Mouse (Mus musculus) urinary bladder, postnatal 4 days (tissue): ENCODE data around the gene Gm20521.

Experiments used
- DNase-seq, 2 experiments: peaks; one replicate each; pipeline ENCODE4 v3.0.0; 2021 to 2022; ENCODE audit warnings: low spot score in 2 of 2

Gm20521 gene

GRCm38 (mm10) chr14:54893651-54894181 lies 10.5 kb downstream of the Gm20521 start:
- peak; percentile 94 to 98 for DNase-seq

DNA sequence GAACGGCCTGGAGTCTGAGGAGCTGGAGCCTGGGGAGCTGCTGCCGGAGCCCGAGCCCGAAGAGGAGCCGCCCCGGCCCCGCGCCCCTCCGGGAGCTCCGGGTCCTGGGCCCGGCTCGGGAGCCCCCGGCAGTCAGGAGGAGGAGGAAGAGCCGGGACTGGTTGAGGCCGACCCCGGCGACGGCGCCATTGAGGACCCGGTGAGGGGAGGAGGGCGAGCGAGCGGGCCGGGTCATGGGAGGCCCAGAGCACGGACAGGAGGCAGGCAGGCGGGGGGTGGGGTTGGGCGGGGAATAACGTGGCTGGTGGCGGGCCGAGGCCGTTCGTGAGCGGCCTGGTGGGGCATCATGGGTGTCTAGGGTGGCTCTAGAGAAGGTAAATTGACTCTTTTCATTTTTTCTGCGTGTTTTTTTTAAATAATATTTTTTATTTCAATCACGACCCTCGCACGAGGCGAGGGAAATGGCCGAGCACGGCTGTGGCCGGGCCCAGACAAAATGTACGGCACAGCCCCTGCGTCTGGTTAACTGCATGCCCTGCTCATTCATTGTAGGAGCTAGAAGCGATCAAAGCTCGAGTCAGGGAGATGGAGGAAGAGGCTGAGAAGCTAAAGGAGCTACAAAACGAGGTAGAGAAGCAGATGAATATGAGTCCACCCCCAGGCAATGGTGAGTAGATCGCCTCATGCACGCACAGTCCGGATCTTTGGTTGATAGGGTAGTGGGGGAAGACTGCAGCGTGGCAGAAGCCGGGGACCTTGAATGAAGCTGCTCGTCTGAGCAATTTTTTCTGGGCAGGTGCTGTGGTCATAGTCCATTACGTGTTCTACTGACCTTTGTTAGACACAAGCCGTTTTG lies 11.3 kb downstream of the Gm20521 start:
- DNase-seq = peak; percentile 68 to 72

DNA sequence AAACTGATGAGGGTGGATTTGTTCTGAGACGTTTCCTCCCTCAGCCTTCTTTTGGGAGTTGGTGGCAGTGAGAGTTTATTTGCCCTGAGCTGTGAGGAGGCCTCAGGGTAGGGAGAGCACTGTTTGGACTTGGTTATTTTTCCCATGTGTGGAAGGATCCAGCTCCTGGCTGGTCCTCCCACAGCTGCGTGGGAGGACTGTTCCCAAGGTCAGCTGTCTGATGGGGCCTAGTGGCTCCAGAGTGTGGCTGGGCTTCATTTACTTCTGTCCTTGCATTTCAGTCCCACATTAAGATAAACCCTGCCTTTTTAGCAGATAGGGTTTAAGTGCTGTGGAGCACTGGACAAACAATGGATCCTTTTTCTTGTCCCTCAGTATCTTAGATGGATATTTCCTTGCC lies 14.2 kb downstream of the Gm20521 start:
- DNase-seq = no peak

GRCm38 (mm10) chr14:54900383-54900782 lies 17.1 kb downstream of the Gm20521 start:
- DNase-seq = peak in 1 of 2 experiments; percentile 42

DNA sequence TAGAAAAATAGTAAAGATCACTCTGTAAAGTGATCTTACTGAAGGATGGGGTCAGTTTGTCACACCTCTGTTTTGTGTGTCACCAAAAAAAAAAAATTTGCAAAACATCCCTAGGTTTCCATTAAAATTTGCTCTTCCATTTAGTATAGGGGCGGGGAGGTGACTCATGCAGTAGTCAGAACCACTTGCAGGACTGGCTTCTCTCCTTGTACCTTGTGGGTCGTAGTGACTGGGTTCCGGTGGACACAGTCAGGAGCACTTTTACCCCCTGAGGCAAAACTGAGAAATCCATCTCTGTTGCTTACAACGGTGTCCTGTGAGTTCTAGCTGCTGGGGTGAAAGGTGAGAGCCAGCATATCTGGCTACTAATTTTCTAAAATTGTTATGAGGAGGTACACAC lies 20.4 kb downstream of the Gm20521 start:
- no peak for DNase-seq

- no peak for DNase-seq
Observed at GRCm38 (mm10) chr14:54908682-54909081, 25.4 kb downstream of the Gm20521 start.

- no peak for DNase-seq
Observed at GRCm38 (mm10) chr14:54912109-54912850, 29.0 kb downstream of the Gm20521 start.

DNA sequence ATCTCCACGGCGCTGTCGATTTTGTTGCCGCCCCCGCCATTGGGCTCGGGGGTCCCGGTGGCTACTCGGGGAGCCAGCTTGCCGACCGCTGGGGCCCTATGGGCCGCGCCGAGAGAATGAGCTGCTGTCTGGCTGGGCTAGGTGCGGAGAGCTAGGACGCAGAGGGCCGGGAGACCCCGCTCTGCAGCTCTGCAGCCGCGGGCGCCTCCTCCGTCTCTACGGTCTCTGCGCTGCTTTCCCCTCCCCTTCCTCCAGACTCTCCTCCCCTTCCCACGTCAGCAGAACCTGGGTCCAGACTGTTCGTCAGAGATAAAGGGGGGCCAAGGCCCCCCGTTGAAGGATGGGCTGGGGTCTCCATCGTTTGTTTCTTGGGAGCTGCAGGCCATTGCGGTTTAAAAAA lies 29.6 kb downstream of the Gm20521 start, which contains the start of gene Slc22a17:
Gene Slc22a17 (minus strand): TSS at position 247 of the 400 bp plus-strand sequence.
- DNase-seq = peak in 1 of 2 experiments; percentile 68

- no peak for DNase-seq
Observed at GRCm38 (mm10) chr14:54913343-54913742, 30.1 kb downstream of the Gm20521 start.

DNA sequence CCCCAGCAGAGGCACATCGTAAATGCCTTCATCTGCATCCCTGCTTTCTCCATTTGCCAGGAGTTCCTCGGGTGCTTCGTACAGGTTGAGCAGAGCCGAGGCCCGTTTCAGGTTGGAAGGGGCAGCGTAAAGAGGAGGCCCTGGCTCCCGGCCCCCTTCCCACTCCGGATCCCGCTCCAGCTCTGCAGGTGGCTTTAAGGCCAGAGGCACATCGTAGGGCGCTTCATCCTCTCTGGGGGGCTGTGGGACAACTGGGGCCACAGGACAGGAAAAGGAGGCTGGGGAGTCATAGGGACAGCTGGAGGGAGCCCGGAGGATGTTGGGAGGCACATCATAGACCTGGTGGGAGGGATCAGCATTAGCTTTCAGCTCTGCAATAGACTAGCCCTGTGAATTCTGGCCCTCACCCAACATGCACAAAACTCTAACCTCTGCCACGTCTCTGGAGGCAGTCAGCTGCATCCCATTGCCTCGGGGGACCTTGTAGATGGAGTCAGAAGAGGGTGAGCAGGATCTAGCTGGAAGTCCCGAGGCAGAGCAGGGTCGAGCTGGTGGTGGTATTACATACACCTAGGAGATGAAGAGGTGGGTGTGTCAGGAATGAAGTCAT lies 36.9 kb downstream of the Gm20521 start:
- no peak for DNase-seq

DNA sequence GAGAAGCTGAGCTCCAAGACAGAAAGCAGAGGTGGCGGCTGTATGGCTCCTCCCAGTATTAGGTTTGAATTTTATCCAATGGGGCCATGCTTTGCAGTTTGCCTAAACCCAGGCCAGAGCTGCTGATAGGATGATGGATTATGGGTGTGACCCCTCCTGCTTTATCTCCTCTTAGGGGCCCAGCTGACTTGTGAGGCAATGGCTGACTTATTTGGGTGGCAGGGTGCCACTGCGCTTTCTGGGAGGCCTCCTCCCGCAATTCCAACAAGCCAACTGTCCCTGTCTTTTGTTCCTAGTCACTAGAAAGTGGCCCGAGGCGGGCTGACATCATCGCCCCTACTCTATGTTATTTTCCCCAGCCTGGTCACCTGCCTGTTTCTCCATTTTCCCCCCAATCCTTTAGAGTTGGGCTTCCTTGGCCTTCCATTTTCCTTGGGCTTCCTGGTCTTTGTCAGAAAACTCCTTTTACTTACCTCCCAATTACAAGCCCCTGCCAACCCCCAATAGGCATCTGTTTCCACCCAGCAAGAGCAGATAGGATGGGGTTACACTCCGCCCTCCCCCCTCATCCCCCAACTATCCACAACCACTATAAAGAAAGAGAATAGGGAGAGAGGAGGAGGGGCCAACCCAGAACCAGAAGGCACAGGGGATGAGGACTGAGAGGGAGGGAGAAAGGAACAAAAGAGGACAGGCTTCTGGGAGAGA lies 41.6 kb downstream of the Gm20521 start:
- peak; percentile 70 to 79 for DNase-seq

DNA sequence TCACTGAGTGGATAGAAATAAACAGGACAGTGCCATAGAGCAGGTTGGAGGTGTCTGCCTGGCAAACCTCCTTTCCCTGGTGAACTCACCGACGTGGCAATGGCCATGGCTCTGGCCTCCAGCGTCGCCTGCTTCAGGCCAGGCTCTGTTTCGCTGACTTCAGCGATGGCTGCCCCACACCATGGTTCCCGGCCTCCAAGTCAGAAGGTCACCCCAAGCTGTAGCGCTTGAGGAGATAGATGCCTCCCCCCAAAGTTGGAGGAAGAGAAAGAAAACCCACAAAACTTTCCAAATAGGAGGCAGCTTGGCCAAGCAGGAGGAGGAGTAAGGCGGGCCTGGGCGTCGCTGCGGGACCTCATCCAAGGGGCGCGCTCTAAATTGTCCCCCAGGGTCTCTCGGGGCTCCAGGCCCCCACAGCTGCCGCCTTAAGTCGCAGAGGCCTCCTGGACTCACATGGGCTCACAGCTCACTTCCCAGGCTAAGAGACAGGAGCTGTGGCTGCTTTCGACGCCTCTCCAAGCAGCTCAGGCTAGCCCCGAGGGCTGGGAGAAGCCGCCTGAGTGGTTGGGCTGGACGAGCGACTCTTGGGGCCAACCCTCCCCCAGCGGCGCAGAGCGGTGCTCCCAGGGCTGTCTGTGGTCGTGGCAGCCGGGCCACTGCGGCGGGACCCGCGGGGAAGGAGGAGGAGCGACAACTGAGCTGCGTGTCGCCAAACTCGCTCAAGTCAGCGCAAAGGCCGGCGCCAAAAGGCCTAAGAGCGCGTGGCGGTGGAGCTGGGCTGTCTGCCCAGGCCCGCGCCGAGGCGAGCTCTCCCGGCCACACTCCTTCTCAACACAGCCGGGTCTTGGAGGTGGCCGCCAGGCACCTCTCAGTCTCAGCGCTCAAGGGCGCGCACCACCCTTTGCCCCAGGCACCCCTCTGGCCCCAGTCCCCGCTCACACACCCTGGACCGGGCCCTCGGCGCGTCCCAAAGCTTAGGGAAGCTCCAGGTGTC lies 42.4 kb downstream of the Gm20521 start, which contains the start of gene Efs:
Gene Efs (minus strand): TSS at position 778 of the 994 bp plus-strand sequence.
- DNase-seq = peak; percentile 74 to 76

- DNase-seq = peak; percentile 85 to 86
Observed at GRCm38 (mm10) chr14:54926401-54927158, 43.3 kb downstream of the Gm20521 start.

DNA sequence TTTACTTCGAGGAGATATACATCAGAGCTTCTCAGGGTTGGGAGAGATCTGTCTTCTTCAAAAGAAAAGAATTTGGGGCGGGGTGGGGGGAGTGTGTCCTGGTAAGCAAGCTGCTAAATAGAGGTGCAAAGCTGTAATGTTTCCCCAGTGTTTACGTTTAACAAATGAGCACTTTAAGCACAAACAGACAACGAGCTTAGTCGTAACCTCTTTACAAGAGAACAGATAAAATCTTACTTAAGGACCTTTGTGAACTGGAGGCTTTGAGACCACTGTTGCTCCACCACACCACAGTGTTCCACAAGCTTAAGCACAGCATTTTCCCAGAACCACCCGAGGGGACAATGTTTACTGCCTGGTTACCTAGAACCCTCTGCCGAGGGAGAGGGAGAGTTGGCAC lies 44.1 kb downstream of the Gm20521 start:
- no peak for DNase-seq

- DNase-seq = no peak
Observed at GRCm38 (mm10) chr14:54929801-54930200, 46.6 kb downstream of the Gm20521 start.

GRCm38 (mm10) chr14:54930431-54930830 lies 47.2 kb downstream of the Gm20521 start:
- DNase-seq = no peak

DNA sequence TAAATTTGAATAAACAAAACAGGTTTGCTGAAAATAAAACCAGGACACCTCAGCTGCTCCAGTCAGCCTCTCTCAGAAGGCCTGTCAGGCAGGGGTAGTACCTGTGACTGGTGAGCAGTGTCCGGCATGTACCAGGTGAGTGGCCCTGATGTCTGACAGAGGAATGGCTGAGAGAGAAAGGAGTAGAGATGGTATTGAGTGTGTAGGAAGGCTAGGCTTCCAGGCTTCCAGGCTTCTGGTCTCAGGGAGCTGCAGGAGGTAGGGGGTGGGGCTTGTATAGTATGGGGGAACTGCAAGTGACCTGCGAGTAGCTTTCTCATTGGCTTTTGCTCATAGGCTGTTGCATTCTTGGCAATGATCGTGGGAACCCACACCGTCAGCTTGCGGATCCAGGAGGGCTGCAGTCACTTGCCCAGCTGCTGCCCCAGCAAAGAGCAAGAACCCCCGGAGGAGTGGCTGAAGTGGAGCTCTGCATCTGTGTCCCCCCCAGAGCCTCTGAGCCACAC lies 49.5 kb downstream of the Gm20521 start, which contains the start of gene Il25:
Gene Il25 (plus strand): TSS at position 51 of the 506 bp plus-strand sequence.
- DNase-seq = no peak

DNA sequence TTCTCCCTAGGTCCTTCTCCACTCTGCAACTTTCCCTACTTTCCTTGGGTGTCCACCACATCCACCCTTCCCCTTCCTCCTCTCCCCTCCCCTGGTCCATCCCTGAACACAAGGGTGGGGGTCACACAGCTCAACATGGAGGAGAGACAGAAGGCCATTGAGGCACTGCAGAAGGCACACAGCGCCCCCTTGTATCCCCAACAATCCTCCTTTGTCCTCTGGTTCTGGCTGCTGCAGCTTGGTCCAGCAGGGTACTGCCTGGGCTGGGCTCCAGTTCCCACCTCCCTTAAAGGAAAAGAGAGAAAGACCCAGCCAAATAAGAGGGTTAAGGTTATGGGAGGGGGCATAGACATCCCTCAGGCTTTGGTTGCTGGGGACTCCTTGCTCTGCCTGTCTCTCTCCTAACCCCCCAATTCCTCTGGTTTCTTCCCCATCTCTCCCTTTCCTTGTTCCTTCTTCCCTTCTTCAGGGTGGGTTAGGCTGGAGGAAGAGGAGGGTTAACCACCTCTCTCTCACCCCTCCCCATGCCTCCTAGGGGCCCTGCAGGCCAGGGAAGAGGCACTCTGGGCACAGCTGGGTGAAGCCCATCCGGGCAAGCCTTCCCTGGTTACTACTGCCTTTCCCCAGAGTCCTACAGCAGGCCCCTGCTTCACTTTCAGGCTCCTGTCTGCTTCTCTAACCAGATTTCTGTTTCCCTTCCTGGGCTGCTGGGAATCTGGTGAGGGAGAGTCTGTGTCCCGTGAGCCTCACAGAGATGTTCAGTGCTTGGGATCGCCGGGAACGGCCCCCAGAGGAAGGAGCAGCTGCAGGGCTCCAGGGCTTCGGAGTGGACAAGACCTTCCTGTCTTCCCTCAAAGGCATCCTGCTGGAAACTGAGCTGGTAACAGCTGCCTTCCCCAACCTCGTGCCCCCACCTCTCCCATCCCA lies 52.9 kb downstream of the Gm20521 start, which contains the start of gene Cmtm5:
Gene Cmtm5 (plus strand): TSS at position 358 of the 927 bp plus-strand sequence.
- no peak for DNase-seq
